Mouse (Mus musculus) gastrocnemius, adult 18-20 months (tissue): ENCODE data around the gene Tnfaip2. TPM values are rescaled to one million over a fixed set of nuclear protein-coding genes. Genes with fewer than 3 reads are reported as not detected.

Experiments used
- DNase-seq: peaks from one replicate; pipeline ENCODE4 v3.0.0; 2021; ENCODE audit warnings: low spot score
- total RNA-seq, 2 experiments: library from RNA; stranded (reverse); gene quantifications; 2 replicates each; pipeline ENCODE4 v1.2.3; 2021

Tnfaip2 gene
- total RNA-seq, 2 experiments from 2014 or later = 38.8 to 52.9 TPM

- no peak for DNase-seq
These were observed 1.9 kb downstream of the Tnfaip2 start for GRCm38 (mm10) chr12:111443921-111444831.

GRCm38 (mm10) chr12:111445161-111445889 is 3.1 kb downstream of the Tnfaip2 start:
- no peak for DNase-seq

- peak; percentile 5 for DNase-seq
These were observed 3.8 kb downstream of the Tnfaip2 start for GRCm38 (mm10) chr12:111445890-111446613.

GRCm38 (mm10) chr12:111446745-111447144 is 4.5 kb downstream of the Tnfaip2 start:
- DNase-seq = no peak

- no peak for DNase-seq
These were observed 5.1 kb downstream of the Tnfaip2 start for GRCm38 (mm10) chr12:111447350-111447749.

GRCm38 (mm10) chr12:111447898-111448760 is 5.9 kb downstream of the Tnfaip2 start:
- peak; percentile 68 for DNase-seq

- DNase-seq = peak; percentile 46
These were observed 6.8 kb downstream of the Tnfaip2 start for GRCm38 (mm10) chr12:111448931-111449705.

GRCm38 (mm10) chr12:111450359-111450758 is 8.1 kb downstream of the Tnfaip2 start:
- peak; percentile 73 for DNase-seq

GRCm38 (mm10) chr12:111451561-111451960 is 9.3 kb downstream of the Tnfaip2 start:
- DNase-seq = no peak

- no peak for DNase-seq
These were observed 11.8 kb downstream of the Tnfaip2 start for GRCm38 (mm10) chr12:111454021-111454420.

- DNase-seq = no peak
These were observed 12.4 kb downstream of the Tnfaip2 start for GRCm38 (mm10) chr12:111454543-111455280.

- DNase-seq = peak; percentile 71
These were observed 13.1 kb downstream of the Tnfaip2 start for GRCm38 (mm10) chr12:111455311-111455846.

GRCm38 (mm10) chr12:111455860-111456259 is 13.6 kb downstream of the Tnfaip2 start:
- no peak for DNase-seq

- peak; percentile 52 for DNase-seq
These were observed 15.5 kb downstream of the Tnfaip2 start for GRCm38 (mm10) chr12:111457742-111458141.

GRCm38 (mm10) chr12:111463570-111463969 is 21.3 kb downstream of the Tnfaip2 start:
- no peak for DNase-seq

- DNase-seq = no peak
These were observed 24.1 kb downstream of the Tnfaip2 start for GRCm38 (mm10) chr12:111466369-111466768.

- no peak for DNase-seq
These were observed 25.9 kb downstream of the Tnfaip2 start for GRCm38 (mm10) chr12:111468206-111468605.

GRCm38 (mm10) chr12:111469507-111469906 is 27.2 kb downstream of the Tnfaip2 start:
- peak; percentile 78 for DNase-seq

GRCm38 (mm10) chr12:111471119-111471518 is 28.9 kb downstream of the Tnfaip2 start:
- DNase-seq = no peak
